Mouse (Mus musculus): ENCODE results near the gene Cdon.

- TF ChIP-seq POLR2A (IDR thresholded peaks at IDR 0.05; ENCODE audit: insufficient read length, low read depth) (no peak), USF1 (IDR thresholded peaks at IDR 0.05; ENCODE audit: low read depth) (no peak), MAX (IDR thresholded peaks at IDR 0.05; ENCODE audit: low read depth) (no peak), MYOD1 (IDR thresholded peaks at IDR 0.05; ENCODE audit: control insufficient read depth in 1 of 3, insufficient read length in 2 of 3, low read depth in 2 of 3) (no peak), POLR2AphosphoS2 (IDR thresholded peaks at IDR 0.05; ENCODE audit: insufficient read length, low read depth) (no peak), TCF12 (IDR thresholded peaks at IDR 0.05; ENCODE audit: insufficient read depth, poor library complexity, severe bottlenecking) (no peak), E2F4 (IDR thresholded peaks at IDR 0.05; ENCODE audit: insufficient read depth) (no peak), MYOG (IDR thresholded peaks at IDR 0.05; ENCODE audit: control insufficient read depth in 1 of 3, insufficient read depth in 1 of 3, insufficient read length in 2 of 3, low read depth in 2 of 3) (no peak), REST (IDR thresholded peaks at IDR 0.05; ENCODE audit: insufficient read depth, insufficient read length) (no peak), SRF (IDR thresholded peaks at IDR 0.05; ENCODE audit: control insufficient read depth, insufficient read length, low read depth) (no peak)
These were observed 17.4 kb upstream of the Cdon start for GRCm38 (mm10) chr9:35403490-35403889.
